Mouse (Mus musculus) cortical plate, adult 2 months (tissue): ENCODE measurements around the gene Aff3.

Experiments used
- CTCF ChIP-seq: fragments of 200-500 bp; IDR thresholded peaks from 2 replicates; pipeline ENCODE4 v1.5.1; 2011; ENCODE audit warnings: mild to moderate bottlenecking, control low read depth, low read length; ENCODE audit not compliant: insufficient read depth; ENCODE audit errors: extremely low read depth
- POLR2A ChIP-seq: fragments of 200-500 bp; IDR thresholded peaks from 2 replicates; pipeline ENCODE4 v1.6.1; 2011; ENCODE audit warnings: mild to moderate bottlenecking, low read length, control low read depth; ENCODE audit not compliant: insufficient read depth; ENCODE audit errors: extremely low read depth

- no peak for TF ChIP-seq CTCF
- no peak for TF ChIP-seq POLR2A
These were observed 434.7 kb downstream of the Aff3 start for GRCm38 (mm10) chr1:38230041-38230440.
